Mouse (Mus musculus): Measurements from ENCODE around the gene Klf16.

Klf16 gene

GRCm38 (mm10) chr10:80575925-80576324, 1.2 kb downstream of the Klf16 start:
- DNase-seq (ENCODE audit: low spot score in 2 of 2) = no peak

- DNase-seq (ENCODE audit: low spot score in 2 of 2) = no peak
Observed at GRCm38 (mm10) chr10:80574896-80575295, 2.2 kb downstream of the Klf16 start.

GRCm38 (mm10) chr10:80573944-80574343, 3.2 kb downstream of the Klf16 start:
- no peak for DNase-seq (ENCODE audit: low spot score in 2 of 2)

- no peak for DNase-seq (ENCODE audit: low spot score in 2 of 2)
Observed at GRCm38 (mm10) chr10:80572477-80572876, 4.6 kb downstream of the Klf16 start.

GRCm38 (mm10) chr10:80570871-80571836, 6.0 kb downstream of the Klf16 start:
- no peak for DNase-seq (ENCODE audit: low spot score in 2 of 2)

- no peak for DNase-seq (ENCODE audit: low spot score in 2 of 2)
Observed at GRCm38 (mm10) chr10:80570419-80570818, 6.7 kb downstream of the Klf16 start.

GRCm38 (mm10) chr10:80569664-80570066, 7.5 kb downstream of the Klf16 start:
- DNase-seq (ENCODE audit: low spot score in 2 of 2) = peak in 1 of 2 experiments; percentile 63

GRCm38 (mm10) chr10:80568876-80569275, 8.2 kb downstream of the Klf16 start:
- DNase-seq (ENCODE audit: low spot score in 2 of 2) = no peak

- peak; percentile 71 to 91 for DNase-seq (ENCODE audit: low spot score in 2 of 2)
Observed at GRCm38 (mm10) chr10:80566375-80567092, 10.6 kb downstream of the Klf16 start.

- DNase-seq (ENCODE audit: low spot score in 2 of 2) = peak; percentile 89 to 92
Observed at GRCm38 (mm10) chr10:80561116-80561944, 15.8 kb downstream of the Klf16 start, which contains the start of gene Rexo1. TSS of gene Rexo1 (minus strand) at chr10:80561560.

GRCm38 (mm10) chr10:80560621-80561020, 16.5 kb downstream of the Klf16 start:
- DNase-seq (ENCODE audit: low spot score in 2 of 2) = no peak

- no peak for DNase-seq (ENCODE audit: low spot score in 2 of 2)
Observed at GRCm38 (mm10) chr10:80559431-80559830, 17.7 kb downstream of the Klf16 start.

- peak; percentile 59 to 84 for DNase-seq (ENCODE audit: low spot score in 2 of 2)
Observed at GRCm38 (mm10) chr10:80557346-80557965, 19.7 kb downstream of the Klf16 start.

GRCm38 (mm10) chr10:80553997-80554396, 23.1 kb downstream of the Klf16 start:
- no peak for DNase-seq (ENCODE audit: low spot score in 2 of 2)

- DNase-seq (ENCODE audit: low spot score in 2 of 2) = no peak
Observed at GRCm38 (mm10) chr10:80553575-80553974, 23.5 kb downstream of the Klf16 start.

- DNase-seq (ENCODE audit: low spot score in 2 of 2) = no peak
Observed at GRCm38 (mm10) chr10:80552364-80552763, 24.8 kb downstream of the Klf16 start.

- DNase-seq (ENCODE audit: low spot score in 2 of 2) = no peak
Observed at GRCm38 (mm10) chr10:80549279-80549678, 27.8 kb downstream of the Klf16 start.

- peak in 1 of 2 experiments; percentile 73 for DNase-seq (ENCODE audit: low spot score in 2 of 2)
Observed at GRCm38 (mm10) chr10:80548428-80549006, 28.6 kb downstream of the Klf16 start.

- DNase-seq (ENCODE audit: low spot score in 2 of 2) = no peak
Observed at GRCm38 (mm10) chr10:80547539-80547938, 29.6 kb downstream of the Klf16 start.

GRCm38 (mm10) chr10:80546945-80547344, 30.2 kb downstream of the Klf16 start:
- no peak for DNase-seq (ENCODE audit: low spot score in 2 of 2)

- DNase-seq (ENCODE audit: low spot score in 2 of 2) = no peak
Observed at GRCm38 (mm10) chr10:80545590-80545989, 31.5 kb downstream of the Klf16 start.
